Mouse (Mus musculus) intestine, embryonic 14.5 days (tissue): Measurements from ENCODE around the gene Msi1. TPM values are rescaled to one million over a fixed set of nuclear protein-coding genes. Genes with fewer than 3 reads are reported as not detected.

Source experiments
- ATAC-seq: fragments of 200-750 bp; cut with Nextera tagmentation; replicated peaks from 2 replicates; pipeline ENCODE4 v1.8.0; 2017; ENCODE audit warnings: low read depth, moderate number of reproducible peaks, moderate TSS enrichment, moderate library complexity; ENCODE audit not compliant: low FRiP score, low TSS enrichment
- DNase-seq: peaks from one replicate; pipeline ENCODE4 v3.0.0-alpha.2; 2018; ENCODE audit warnings: low spot score
- H3K27ac ChIP-seq: fragments of 300-500 bp; sonication (generic); 2 replicates; pipeline ENCODE4 v1.5.1; 2014; ENCODE audit warnings: low read depth, mild to moderate bottlenecking, control low read depth
- H3K27me3 ChIP-seq: fragments of 300-500 bp; sonication (generic); replicated peaks from 2 replicates; pipeline ENCODE4 v1.6.1; 2014; ENCODE audit warnings: low read length, control low read depth; ENCODE audit not compliant: control insufficient read depth, insufficient read depth
- H3K36me3 ChIP-seq: fragments of 300-500 bp; sonication (generic); 2 replicates; pipeline ENCODE4 v1.6.1; 2014; ENCODE audit warnings: low read length, control low read depth; ENCODE audit not compliant: control insufficient read depth, insufficient read depth
- H3K4me1 ChIP-seq: fragments of 300-500 bp; sonication (generic); replicated peaks from 2 replicates; pipeline ENCODE4 v1.6.1; 2014; ENCODE audit warnings: low read length, control low read depth, mixed read lengths; ENCODE audit not compliant: control insufficient read depth, insufficient read depth
- H3K4me2 ChIP-seq: fragments of 300-500 bp; sonication (generic); 2 replicates; pipeline ENCODE4 v1.6.1; 2014; ENCODE audit warnings: low read length
- H3K4me3 ChIP-seq: fragments of 300-500 bp; sonication (generic); 2 replicates; pipeline ENCODE4 v1.5.1; 2014; ENCODE audit warnings: low read depth, low read length, control low read depth, mixed read lengths
- H3K9ac ChIP-seq: fragments of 300-500 bp; sonication (generic); 2 replicates; pipeline ENCODE4 v1.6.1; 2014; ENCODE audit warnings: mild to moderate bottlenecking, low read length
- H3K9me3 ChIP-seq: fragments of 300-500 bp; sonication (generic); 2 replicates; pipeline ENCODE4 v1.6.1; 2016; ENCODE audit warnings: low read length, control low read depth; ENCODE audit not compliant: control insufficient read depth
- WGBS: fragments of 180-500 bp; shearing (Covaris S2); extraction: QIAGEN DNeasy Blood & Tissue Kit; methylation state at CpG from one replicate; pipeline ENCODE4 v1.1.7; 2014; 5-methylcytosine and 5-hydroxymethylcytosine counted together
- polyA plus RNA-seq: library from polyadenylated mRNA; unstranded; fragments of >200 nt; fragmentation: Nextera tagmentation; extraction: Ambion mirVana; gene quantifications from 2 replicates; pipeline ENCODE4 v1.2.1, GENCODE M21; 2014

Msi1 gene
- polyA plus RNA-seq, 1 experiment from 2014 or later = 16.0 TPM

- no peak overlapping the region for H3K4me3 ChIP-seq
- peaks cover 7% of the 10 kb centered on the region for H3K4me1 ChIP-seq
- no peaks in the 10 kb centered on the region for H3K27me3 ChIP-seq
- ATAC-seq (no peak), DNase-seq (no peak)
- no peaks in the 10 kb centered on the region for H3K9me3 ChIP-seq
- no peak overlapping the region for H3K9ac ChIP-seq
- WGBS = 47% methylated on average over 38 of the region's 38 CpGs
- peak overlapping the region; percentile 25; the same call in 1 of the 2 replicates for H3K4me2 ChIP-seq
- no peaks in the 10 kb centered on the region for H3K36me3 ChIP-seq
- H3K27ac ChIP-seq = no peak overlapping the region
Observed at GRCm38 (mm10) chr5:115482390-115483265, 53.2 kb downstream of the Msi1 start.

GRCm38 (mm10) chr5:115483385-115483784, 54.0 kb downstream of the Msi1 start:
- DNase-seq (no peak), ATAC-seq (no peak)
- Histone ChIP-seq H3K4me2 (peak overlapping the region; percentile 70), H3K4me3 (0 out of 2 replicates have a peak overlapping the region, but pooled peaks have one; percentile 57), H3K36me3 (no peaks in the 10 kb centered on the region), H3K9ac (no peak overlapping the region), H3K4me1 (peaks cover 7% of the 10 kb centered on the region), H3K27ac (no peak overlapping the region), H3K9me3 (no peaks in the 10 kb centered on the region), H3K27me3 (no peaks in the 10 kb centered on the region)
- WGBS = 43% methylated on average over 6 of the region's 6 CpGs

GRCm38 (mm10) chr5:115483947-115484920, 54.8 kb downstream of the Msi1 start, which contains the start of gene Sirt4:
Gene Sirt4, minus strand, starts transcription at chr5:115484725.
- Histone ChIP-seq H3K4me1 (peaks cover 7% of the 10 kb centered on the region), H3K4me2 (peak within 1 kb of the TSS; percentile 70), H3K27me3 (no peaks in the 10 kb centered on the region), H3K9ac (peak within 1 kb of the TSS; percentile 58), H3K36me3 (no peaks in the 10 kb centered on the region), H3K4me3 (peak within 1 kb of the TSS; percentile 57), H3K9me3 (no peaks in the 10 kb centered on the region), H3K27ac (peak within 1 kb of the TSS; percentile 65)
- ATAC-seq (peak; percentile 76), DNase-seq (peak; percentile 83)
- 8% methylated on average over 30 of the region's 30 CpGs for WGBS

- no peaks in the 10 kb centered on the region for H3K9me3 ChIP-seq
- H3K36me3 ChIP-seq = no peaks in the 10 kb centered on the region
- no peak for ATAC-seq
- no peaks in the 10 kb centered on the region for H3K27me3 ChIP-seq
- H3K4me2 ChIP-seq = peak overlapping the region; percentile 70
- peaks cover 7% of the 10 kb centered on the region for H3K4me1 ChIP-seq
- H3K4me3 ChIP-seq = peak overlapping the region; percentile 57
- no peak overlapping the region; the same call in 1 of the 2 replicates for H3K9ac ChIP-seq
- WGBS = 73% methylated on average over 5 of the region's 5 CpGs
- no peak overlapping the region for H3K27ac ChIP-seq
- DNase-seq = no peak
Observed at GRCm38 (mm10) chr5:115484996-115485395, 55.6 kb downstream of the Msi1 start.

- peaks cover 7% of the 10 kb centered on the region for H3K4me1 ChIP-seq
- DNase-seq (no peak), ATAC-seq (no peak)
- H3K9ac ChIP-seq = no peak overlapping the region
- whole genome bisulfite sequencing = 82% methylated on average over 18 of the region's 18 CpGs
- no peak overlapping the region for H3K4me2 ChIP-seq
- H3K9me3 ChIP-seq = no peaks in the 10 kb centered on the region
- no peaks in the 10 kb centered on the region for H3K36me3 ChIP-seq
- H3K4me3 ChIP-seq = no peak overlapping the region
- H3K27ac ChIP-seq = no peak overlapping the region
- no peaks in the 10 kb centered on the region for H3K27me3 ChIP-seq
Observed at GRCm38 (mm10) chr5:115485489-115486205, 56.2 kb downstream of the Msi1 start.

GRCm38 (mm10) chr5:115486726-115487125, 57.3 kb downstream of the Msi1 start:
- Histone ChIP-seq H3K4me1 (peaks cover 15% of the 10 kb centered on the region), H3K9me3 (no peaks in the 10 kb centered on the region), H3K36me3 (no peaks in the 10 kb centered on the region), H3K27me3 (no peaks in the 10 kb centered on the region), H3K4me3 (no peak overlapping the region), H3K4me2 (no peak overlapping the region), H3K9ac (no peak overlapping the region), H3K27ac (no peak overlapping the region)
- ATAC-seq = no peak
- 39% methylated on average over 4 of the region's 4 CpGs for WGBS
- DNase-seq = no peak

- ATAC-seq = no peak
- no peaks in the 10 kb centered on the region for H3K36me3 ChIP-seq
- H3K27me3 ChIP-seq = no peaks in the 10 kb centered on the region
- no peak overlapping the region for H3K4me2 ChIP-seq
- 83% methylated on average over 8 of the region's 8 CpGs for WGBS
- no peak overlapping the region for H3K27ac ChIP-seq
- H3K4me1 ChIP-seq = peaks cover 19% of the 10 kb centered on the region
- no peak overlapping the region for H3K4me3 ChIP-seq
- no peak overlapping the region for H3K9ac ChIP-seq
- no peaks in the 10 kb centered on the region for H3K9me3 ChIP-seq
- DNase-seq = no peak
Observed at GRCm38 (mm10) chr5:115487353-115487752, 58.0 kb downstream of the Msi1 start.
